Mouse (Mus musculus) left cerebral cortex, postnatal 25 days (tissue): ENCODE measurements around the gene Ptprn. TPM values are rescaled to one million over a fixed set of nuclear protein-coding genes. Genes with fewer than 3 reads are reported as not detected.

Source experiments
- DNase-seq, 2 experiments: peaks; one replicate each; pipeline ENCODE4 v3.0.0; 2022; ENCODE audit warnings: low spot score in 2 of 2, mixed read lengths in 1 of 2
- intact Hi-C: fragments of 180-260 bp; cut with DNase I; formaldehyde crosslinking; loops from one replicate; pipeline ENCODE4 v1.15.1; 2025
- microRNA-seq, 2 experiments: library from miRNA; unstranded; fragments of <30 nt; microRNA quantifications; one replicate each; pipeline ENCODE4 v1.2.0; 2022
- total RNA-seq, 2 experiments: library from RNA; stranded (reverse); gene quantifications; 2 replicates each; pipeline ENCODE4 v1.2.3; 2021

The Ptprn gene
- total RNA-seq, 2 experiments from 2014 or later: 491 to 494 TPM

GRCm38 (mm10) chr1:75210136-75211087 lies 53.9 kb downstream of the Ptprn start, which contains the start of the genes Glb1l and Stk16:
Glb1l (minus strand) TSS chr1:75210813.
Stk16 (plus strand) TSS chr1:75210838.
- intact Hi-C loops: loop anchor here (2.0 kb wide), 2 partner anchors 18 to 26 kb away; partner anchors contain the start of genes Ankzf1, Atg9a and Dnajb2
- peak; percentile 96 to 98 for DNase-seq

- intact Hi-C loops: no loop called here
- DNase-seq: no peak
These were observed 55.2 kb downstream of the Ptprn start for GRCm38 (mm10) chr1:75208967-75209678.

- no peak for DNase-seq
- intact Hi-C loops: no loop called here
These were observed 63.1 kb downstream of the Ptprn start for GRCm38 (mm10) chr1:75201236-75201635.

Small RNA genes lying within 50 kb of the gene (microRNA-seq; reads per million reads assigned to microRNA genes)
- gene Gm27943: 0 reads per million in 2 experiments

Other genes starting within 250 kb of the Ptprn start
- 1 to 10 TPM; 2.7 to 3.0 TPM for gene Nhej1, start 139.3 kb downstream of the Ptprn start, total RNA-seq
- 1 to 10 TPM; 1.3 to 1.9 TPM for gene Slc23a3, start 130.6 kb downstream of the Ptprn start, total RNA-seq
- gene Cnppd1, start 121.8 kb downstream of the Ptprn start, total RNA-seq: 10 to 100 TPM; 32.6 to 34.0 TPM
- 100 to 1,000 TPM; 190 to 200 TPM for gene Retreg2, start 121.7 kb downstream of the Ptprn start, total RNA-seq
- gene Zfand2b, start 95.9 kb downstream of the Ptprn start, total RNA-seq: 10 to 100 TPM; 23.6 to 24.1 TPM
- gene Abcb6, start 84.1 kb downstream of the Ptprn start, total RNA-seq: 10 to 100 TPM; 22.5 to 24.8 TPM
- gene Ankzf1, start 72.4 kb downstream of the Ptprn start, total RNA-seq: 10 to 100 TPM; 21.9 to 27.8 TPM
- 100 to 1,000 TPM; 134 to 137 TPM for gene Atg9a, start 72.3 kb downstream of the Ptprn start, total RNA-seq
- gene Glb1l, start 53.7 kb downstream of the Ptprn start, total RNA-seq: 10 to 100 TPM; 14.3 to 15.4 TPM
- 10 to 100 TPM; 92.2 to 94.4 TPM for gene Stk16, start 53.7 kb downstream of the Ptprn start, total RNA-seq
- 100 to 1,000 TPM; 682 to 699 TPM for gene Tuba4a, start 44.6 kb downstream of the Ptprn start, total RNA-seq
- not detected for gene A630095N17Rik, start 32.4 kb downstream of the Ptprn start, total RNA-seq
- gene Dnajb2, start 28.1 kb downstream of the Ptprn start, total RNA-seq: 10 to 100 TPM; 86.2 to 91.0 TPM
- 100 to 1,000 TPM; 115 to 126 TPM for gene Resp18, start 13.9 kb upstream of the Ptprn start, total RNA-seq
- 10 to 100 TPM; 48.9 to 52.5 TPM for gene Dnpep, start 53.5 kb upstream of the Ptprn start, total RNA-seq
- 1 to 10 TPM in 1 of 2 experiments, under 1 TPM in 1; 0.99 to 1.1 TPM for gene Des, start 95.8 kb upstream of the Ptprn start, total RNA-seq
- gene Speg, start 110.8 kb upstream of the Ptprn start, total RNA-seq: 100 to 1,000 TPM; 192 to 208 TPM
- 10 to 100 TPM; 58.8 to 61.0 TPM for gene Gmppa, start 171.4 kb upstream of the Ptprn start, total RNA-seq
- 10 to 100 TPM; 10.4 to 20.6 TPM for gene Asic4, start 185.9 kb upstream of the Ptprn start, total RNA-seq
- gene Chpf, start 214.8 kb upstream of the Ptprn start, total RNA-seq: 10 to 100 TPM; 82.1 to 82.4 TPM
- gene Tmem198, start 215.0 kb upstream of the Ptprn start, total RNA-seq: 100 to 1,000 TPM in 1 of 2 experiments, 10 to 100 TPM in 1; 92.9 to 111 TPM
- 10 to 100 TPM; 28.6 to 29.0 TPM for gene Obsl1, start 241.9 kb upstream of the Ptprn start, total RNA-seq
- gene Inha, start 242.6 kb upstream of the Ptprn start, total RNA-seq: 10 to 100 TPM; 23.2 to 26.9 TPM